Mouse (Mus musculus) embryonic facial prominence, embryonic 13.5 days (tissue): Measurements from ENCODE around the gene Cntn2. TPM values are rescaled to one million over a fixed set of nuclear protein-coding genes. Genes with fewer than 3 reads are reported as not detected.
A peak's percentile ranks its signal among the peaks of the same experiment; 100 is the strongest.

ENCODE experiments used
- ATAC-seq: fragments of 200-750 bp; cut with Nextera tagmentation; 2 replicates; pipeline ENCODE4 v1.8.0; 2017; ENCODE audit warnings: low read depth; ENCODE audit not compliant: insufficient number of reproducible peaks, insufficient read depth, low FRiP score, low TSS enrichment
- H3K27ac ChIP-seq: fragments of 300-500 bp; sonication (generic); 2 replicates; pipeline ENCODE4 v1.5.1; 2015; ENCODE audit warnings: moderate library complexity, mild to moderate bottlenecking, inconsistent platforms
- H3K27me3 ChIP-seq: fragments of 300-500 bp; sonication (generic); 2 replicates; pipeline ENCODE4 v1.6.1; 2015; ENCODE audit warnings: mild to moderate bottlenecking, inconsistent platforms
- H3K36me3 ChIP-seq: fragments of 300-500 bp; sonication (generic); 2 replicates; pipeline ENCODE4 v1.6.1; 2015; ENCODE audit warnings: mild to moderate bottlenecking, inconsistent platforms
- H3K4me1 ChIP-seq: fragments of 300-500 bp; sonication (generic); 2 replicates; pipeline ENCODE4 v1.6.1; 2015; ENCODE audit warnings: inconsistent platforms
- H3K4me2 ChIP-seq: fragments of 300-500 bp; sonication (generic); 2 replicates; pipeline ENCODE4 v1.6.1; 2015; ENCODE audit warnings: moderate library complexity, mild to moderate bottlenecking, inconsistent platforms
- H3K4me3 ChIP-seq: fragments of 300-500 bp; sonication (generic); 2 replicates; pipeline ENCODE4 v1.5.1; 2015; ENCODE audit warnings: mild to moderate bottlenecking, inconsistent platforms
- H3K9ac ChIP-seq: fragments of 300-500 bp; sonication (generic); 2 replicates; pipeline ENCODE4 v1.6.1; 2015; ENCODE audit warnings: mild to moderate bottlenecking, inconsistent platforms
- H3K9me3 ChIP-seq: fragments of 300-500 bp; sonication (generic); 2 replicates; pipeline ENCODE4 v1.6.1; 2016; ENCODE audit warnings: inconsistent platforms
- WGBS: fragments of 180-500 bp; shearing (Covaris S2); methylation state at CpG from one replicate; pipeline ENCODE4 v1.1.7; 2015; ENCODE audit warnings: mixed read lengths; 5-methylcytosine and 5-hydroxymethylcytosine counted together
- polyA plus RNA-seq: library from polyadenylated mRNA; unstranded; fragments of >200 nt; fragmentation: Nextera tagmentation; extraction: Ambion mirVana; gene quantifications from 2 replicates; pipeline ENCODE4 v1.2.1, GENCODE M21; 2015

Gene Cntn2
- 2.9 and 4.4 TPM in 2 replicates for polyA plus RNA-seq

DNA sequence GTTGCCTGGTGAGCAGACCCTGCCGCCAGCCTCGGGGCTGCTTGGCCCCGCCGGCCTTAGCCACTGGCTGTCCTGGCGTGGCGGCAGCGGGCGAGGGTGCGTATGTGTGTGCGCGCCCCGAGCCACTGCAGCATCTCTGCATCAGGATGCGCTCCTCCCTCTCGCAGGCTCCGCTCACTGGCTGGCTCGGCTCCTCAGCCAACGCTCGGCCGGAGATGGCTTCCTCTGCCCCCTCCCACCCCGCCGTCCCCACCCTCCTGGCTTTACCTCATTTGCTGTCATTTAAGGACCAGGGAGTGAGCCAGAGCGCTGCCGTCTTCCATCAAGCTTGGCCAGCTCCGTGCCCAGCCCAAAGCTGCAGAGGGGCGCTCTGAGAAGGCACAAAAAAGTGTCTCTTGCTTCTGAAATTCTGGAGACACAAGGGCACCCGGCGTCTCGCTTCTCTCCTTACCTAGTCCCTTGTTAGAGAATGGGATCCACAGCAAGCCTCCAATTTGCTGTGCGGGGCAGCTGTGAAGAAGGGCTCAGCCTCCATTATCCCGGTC lies at the start of gene Cntn2:
TSS of gene Cntn2 (minus strand) at position 495 of the 545 bp plus-strand sequence.
- Histone ChIP-seq H3K36me3 (no peaks in the 10 kb centered on the region), H3K4me3 (peak within 1 kb of the TSS; percentile 34), H3K4me1 (peaks cover 22% of the 10 kb centered on the region), H3K9me3 (no peaks in the 10 kb centered on the region), H3K9ac (peak within 1 kb of the TSS; percentile 40; the same call in 1 of the 2 replicates), H3K4me2 (peak within 1 kb of the TSS; percentile 65), H3K27me3 (peaks cover 77% of the 10 kb centered on the region), H3K27ac (no peak within 1 kb of the TSS)
- under 1% methylated on average over 30 of the region's 30 CpGs for WGBS
- no peak for ATAC-seq

DNA sequence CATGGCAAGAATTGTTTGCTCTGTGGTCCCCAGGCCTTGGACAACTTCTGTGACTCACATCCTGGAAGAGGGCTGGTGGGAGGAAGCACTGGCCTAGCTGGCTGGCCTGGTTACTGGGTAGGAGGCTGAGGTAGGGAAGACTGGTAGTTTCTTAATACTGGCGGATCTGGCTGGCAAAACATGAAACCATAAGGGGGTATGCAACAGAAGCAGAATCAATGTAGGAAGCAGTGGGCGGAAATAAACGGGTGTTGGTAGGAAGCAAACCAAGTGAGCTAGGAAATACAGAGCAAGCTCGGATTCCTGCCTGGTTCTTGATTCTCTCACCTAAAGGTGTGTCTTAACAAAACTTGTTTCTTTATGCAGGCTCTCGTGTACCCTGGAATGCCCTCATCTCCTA lies 49.1 kb upstream of the Cntn2 start:
- no peak overlapping the region for H3K9ac ChIP-seq
- no peaks in the 10 kb centered on the region for H3K9me3 ChIP-seq
- no peak overlapping the region for H3K4me3 ChIP-seq
- H3K27ac ChIP-seq: no peak overlapping the region
- WGBS: 81% methylated on average over 5 of the region's 5 CpGs
- H3K4me2 ChIP-seq: no peak overlapping the region
- ATAC-seq: no peak
- no peaks in the 10 kb centered on the region for H3K36me3 ChIP-seq
- H3K27me3 ChIP-seq: peaks cover 12% of the 10 kb centered on the region; the same call in 1 of the 2 replicates
- H3K4me1 ChIP-seq: no peaks in the 10 kb centered on the region

DNA sequence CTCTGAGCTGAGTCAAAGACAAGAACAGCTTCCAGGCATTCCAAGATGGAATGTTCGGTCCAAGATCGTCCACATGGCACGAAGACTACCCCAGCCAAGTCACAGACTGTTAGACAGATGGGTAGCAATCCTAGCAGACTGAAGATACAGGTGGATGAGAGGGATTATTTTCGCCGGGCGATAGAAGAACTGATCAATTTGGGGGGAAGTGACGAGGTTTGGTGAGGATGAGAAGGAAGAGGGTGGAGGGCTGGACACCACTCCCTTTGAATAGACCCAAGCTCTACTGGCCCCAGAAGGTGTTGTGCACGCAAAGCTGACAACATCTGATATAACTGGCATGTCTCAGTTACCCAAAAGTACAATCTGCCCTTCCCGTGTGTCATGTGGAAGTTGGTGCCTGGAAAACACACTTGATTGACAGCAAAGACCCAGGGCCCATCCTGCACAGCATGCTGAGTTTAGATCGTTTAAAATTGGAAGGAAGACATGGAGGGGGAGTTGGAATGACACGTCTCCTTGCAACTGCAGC lies 48.4 kb upstream of the Cntn2 start:
- 78% methylated on average over 11 of the region's 11 CpGs for WGBS
- no peak overlapping the region for H3K4me3 ChIP-seq
- ATAC-seq: no peak
- no peaks in the 10 kb centered on the region for H3K4me1 ChIP-seq
- no peak overlapping the region for H3K9ac ChIP-seq
- no peak overlapping the region for H3K4me2 ChIP-seq
- no peaks in the 10 kb centered on the region for H3K36me3 ChIP-seq
- no peak overlapping the region for H3K27ac ChIP-seq
- H3K27me3 ChIP-seq: peaks cover 6% of the 10 kb centered on the region; the same call in 1 of the 2 replicates
- no peaks in the 10 kb centered on the region for H3K9me3 ChIP-seq

DNA sequence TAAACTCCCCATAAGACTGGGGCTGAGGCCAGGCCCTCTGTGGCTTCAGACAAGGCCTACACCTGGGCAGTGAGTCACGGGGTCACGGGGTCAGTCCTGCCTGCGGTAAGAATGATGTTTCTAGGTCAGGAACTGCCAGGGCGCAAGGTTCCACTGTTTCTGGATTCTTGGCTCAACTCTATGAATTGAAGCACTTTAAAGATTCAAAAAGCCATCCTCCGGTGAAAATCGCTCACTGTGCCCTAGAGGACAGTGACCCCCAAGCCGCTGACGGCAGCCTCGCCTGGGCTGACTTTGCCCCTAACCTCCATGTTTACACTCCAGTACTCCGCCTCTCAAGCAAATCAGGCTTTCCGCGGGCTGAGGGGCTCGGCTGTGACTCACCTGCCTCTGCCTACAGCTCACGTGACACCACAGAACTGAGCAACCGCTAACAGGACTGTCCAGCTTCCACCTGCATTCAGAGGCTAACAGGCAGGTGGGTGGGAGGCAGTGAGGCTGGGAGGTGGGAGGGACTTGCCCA lies 43.7 kb upstream of the Cntn2 start:
- Histone ChIP-seq H3K27ac (no peak overlapping the region), H3K9me3 (no peaks in the 10 kb centered on the region), H3K4me1 (peaks cover 20% of the 10 kb centered on the region), H3K4me2 (no peak overlapping the region), H3K36me3 (no peaks in the 10 kb centered on the region), H3K27me3 (no peaks in the 10 kb centered on the region), H3K9ac (no peak overlapping the region), H3K4me3 (no peak overlapping the region)
- ATAC-seq: no peak
- WGBS: 41% methylated on average over 15 of the region's 15 CpGs

DNA sequence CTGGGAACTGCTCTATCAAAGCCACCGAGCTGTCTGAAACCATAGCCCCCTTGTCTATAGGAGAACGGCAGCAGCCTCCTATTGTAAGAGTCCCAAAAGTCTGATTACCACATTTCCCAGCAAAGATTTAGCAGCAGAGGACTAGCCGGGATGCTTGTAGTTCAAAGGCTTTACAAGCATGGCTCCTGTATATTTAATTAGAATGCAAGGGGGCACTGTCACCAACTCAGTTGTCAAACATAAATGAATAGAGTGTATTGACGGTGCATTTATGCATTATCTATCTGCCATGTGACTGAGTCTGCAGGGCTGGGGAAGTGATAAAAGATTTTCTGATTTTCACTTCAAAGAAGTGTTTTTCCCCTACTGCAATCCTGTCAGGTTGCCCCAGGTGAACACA lies 42.3 kb upstream of the Cntn2 start:
- 56% methylated on average over 4 of the region's 4 CpGs for WGBS
- Histone ChIP-seq H3K4me3 (no peak overlapping the region), H3K4me2 (no peak overlapping the region), H3K36me3 (no peaks in the 10 kb centered on the region), H3K9me3 (no peaks in the 10 kb centered on the region), H3K4me1 (peaks cover 26% of the 10 kb centered on the region), H3K9ac (no peak overlapping the region), H3K27ac (no peak overlapping the region), H3K27me3 (no peaks in the 10 kb centered on the region)
- no peak for ATAC-seq

DNA sequence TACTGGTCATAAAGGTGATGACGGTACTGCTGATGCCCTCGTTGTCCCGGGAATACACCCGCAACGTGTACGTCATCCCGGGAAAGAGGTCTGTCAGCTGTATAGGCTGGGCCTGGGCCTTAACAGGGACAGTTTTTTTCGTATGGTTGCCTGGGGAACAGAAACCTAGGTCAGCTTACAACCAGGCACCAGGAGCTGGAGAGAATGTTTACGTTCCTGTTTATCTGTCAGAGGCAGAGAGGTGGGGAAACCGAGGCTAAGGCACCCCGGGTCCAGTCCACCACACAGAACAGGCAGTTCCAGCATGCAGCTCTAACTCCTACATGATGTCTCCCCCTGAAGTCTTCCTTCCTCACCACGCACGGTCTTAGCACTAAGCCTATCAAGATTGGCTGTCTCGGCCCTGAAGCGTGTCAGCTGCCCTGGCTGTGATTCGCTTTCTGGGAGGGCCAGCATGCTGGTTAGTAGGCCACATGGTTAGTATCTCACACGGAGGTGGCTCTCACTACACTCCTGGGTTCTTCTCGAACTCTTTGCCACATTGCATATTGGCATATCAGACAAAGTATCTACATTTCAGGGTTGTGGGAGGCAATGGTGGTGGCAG lies 40.0 kb upstream of the Cntn2 start:
- Histone ChIP-seq H3K9me3 (no peaks in the 10 kb centered on the region), H3K4me3 (no peak overlapping the region), H3K4me1 (peaks cover 27% of the 10 kb centered on the region), H3K9ac (no peak overlapping the region), H3K27ac (peak overlapping the region; percentile 65), H3K27me3 (no peaks in the 10 kb centered on the region), H3K36me3 (no peaks in the 10 kb centered on the region), H3K4me2 (no peak overlapping the region)
- WGBS: 84% methylated on average over 18 of the region's 18 CpGs
- no peak for ATAC-seq

DNA sequence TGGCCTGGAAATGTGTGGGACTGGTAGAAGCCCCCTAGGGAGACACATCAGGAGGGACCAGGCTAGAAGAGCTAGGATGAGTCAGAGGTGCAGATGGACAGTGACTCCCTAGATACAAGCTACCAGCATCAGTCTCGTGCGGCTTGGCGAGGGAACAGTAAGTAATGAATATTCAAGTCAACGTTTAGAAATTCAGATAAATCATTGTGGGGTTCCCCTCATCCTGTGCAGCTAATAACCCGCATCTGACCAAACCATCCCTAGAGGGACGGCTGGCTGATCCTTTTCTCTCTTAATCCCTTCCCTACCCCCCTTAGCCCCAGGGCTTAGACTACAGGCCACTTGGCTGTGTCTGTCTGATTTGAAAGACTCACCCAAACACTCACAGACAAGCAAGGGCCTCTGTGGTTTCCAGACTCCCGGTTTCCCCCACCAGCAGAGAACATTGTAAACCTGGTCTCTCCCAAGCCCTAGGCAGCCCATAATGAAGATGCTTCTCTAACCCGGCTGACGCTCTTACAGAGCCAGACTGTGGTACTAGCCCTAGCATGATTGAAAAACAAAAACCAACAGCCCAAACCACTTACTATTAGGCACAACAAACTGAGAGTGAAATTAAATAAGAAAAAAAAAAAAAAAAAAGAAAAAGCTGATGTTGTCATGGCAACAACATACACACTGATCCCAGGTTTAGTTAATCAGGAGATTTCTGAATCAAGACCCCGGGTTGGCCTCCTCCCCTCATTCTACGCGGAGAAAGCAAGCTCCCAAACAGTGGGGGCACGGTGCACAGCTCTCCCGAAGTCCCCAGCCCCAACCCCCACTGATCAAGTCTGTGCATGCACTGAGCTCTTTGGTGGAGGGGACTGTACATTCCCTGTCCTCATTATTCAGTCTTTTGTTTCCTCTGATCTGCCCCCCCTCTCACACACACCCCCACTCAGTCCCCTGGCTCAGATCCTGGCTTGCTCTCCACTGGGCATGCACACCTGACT lies 39.1 kb upstream of the Cntn2 start:
- Histone ChIP-seq H3K4me3 (no peak overlapping the region), H3K27me3 (no peaks in the 10 kb centered on the region), H3K36me3 (no peaks in the 10 kb centered on the region), H3K9ac (peak overlapping the region; percentile 32; the same call in 1 of the 2 replicates), H3K4me1 (peaks cover 27% of the 10 kb centered on the region), H3K4me2 (0 out of 2 replicates have a peak overlapping the region, but pooled peaks have one; percentile 3), H3K9me3 (no peaks in the 10 kb centered on the region), H3K27ac (peak overlapping the region; percentile 65)
- ATAC-seq: 0 out of 2 replicates have a peak, but pooled peaks have one; percentile 38
- 28% methylated on average over 14 of the region's 14 CpGs for WGBS

DNA sequence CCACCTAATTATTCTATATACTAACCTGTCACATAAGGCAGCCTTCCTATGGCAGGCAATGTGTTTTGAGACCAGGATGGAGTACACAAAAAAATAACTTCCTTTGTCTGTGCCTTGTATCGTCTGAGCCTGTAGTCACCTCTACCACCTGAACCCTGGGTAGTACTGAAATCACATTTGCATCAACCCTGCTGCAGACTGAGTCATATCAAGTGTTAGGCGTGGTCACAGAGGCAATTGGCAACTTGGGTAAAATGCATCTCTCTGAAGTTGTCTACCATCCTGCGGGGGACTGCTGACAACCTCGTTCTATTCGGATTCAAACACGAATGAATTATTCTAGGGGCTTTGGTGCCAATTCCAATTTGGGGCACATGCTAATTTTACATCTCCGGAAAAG lies 37.0 kb upstream of the Cntn2 start:
- no peaks in the 10 kb centered on the region for H3K36me3 ChIP-seq
- H3K9me3 ChIP-seq: no peaks in the 10 kb centered on the region
- H3K27me3 ChIP-seq: no peaks in the 10 kb centered on the region
- H3K4me3 ChIP-seq: no peak overlapping the region
- H3K27ac ChIP-seq: no peak overlapping the region
- H3K9ac ChIP-seq: no peak overlapping the region
- no peak for ATAC-seq
- no peak overlapping the region for H3K4me2 ChIP-seq
- peaks cover 27% of the 10 kb centered on the region for H3K4me1 ChIP-seq
- WGBS: 90% methylated on average over 7 of the region's 7 CpGs

DNA sequence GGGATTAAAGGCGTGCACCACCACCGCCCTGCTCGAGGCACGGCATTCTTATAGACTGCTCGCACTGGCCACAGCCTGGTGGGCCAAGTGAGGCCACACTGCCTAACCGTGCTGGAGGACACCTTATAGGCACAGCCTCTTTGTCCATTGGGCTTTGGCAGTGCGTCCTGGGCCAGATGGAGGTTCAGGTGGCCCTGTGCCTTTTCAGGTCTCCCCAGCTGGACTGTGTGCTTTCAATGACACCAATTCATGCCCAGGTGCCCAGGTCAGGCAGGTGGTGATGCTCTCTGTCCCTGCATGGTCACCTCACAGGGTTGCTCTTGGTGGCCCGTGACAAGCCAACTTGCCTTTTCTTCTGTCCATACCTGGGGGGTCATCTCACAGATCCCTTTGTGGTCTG lies 33.8 kb upstream of the Cntn2 start:
- Histone ChIP-seq H3K4me1 (peaks cover 9% of the 10 kb centered on the region), H3K4me2 (no peak overlapping the region)
- WGBS: 94% methylated on average over 8 of the region's 8 CpGs

DNA sequence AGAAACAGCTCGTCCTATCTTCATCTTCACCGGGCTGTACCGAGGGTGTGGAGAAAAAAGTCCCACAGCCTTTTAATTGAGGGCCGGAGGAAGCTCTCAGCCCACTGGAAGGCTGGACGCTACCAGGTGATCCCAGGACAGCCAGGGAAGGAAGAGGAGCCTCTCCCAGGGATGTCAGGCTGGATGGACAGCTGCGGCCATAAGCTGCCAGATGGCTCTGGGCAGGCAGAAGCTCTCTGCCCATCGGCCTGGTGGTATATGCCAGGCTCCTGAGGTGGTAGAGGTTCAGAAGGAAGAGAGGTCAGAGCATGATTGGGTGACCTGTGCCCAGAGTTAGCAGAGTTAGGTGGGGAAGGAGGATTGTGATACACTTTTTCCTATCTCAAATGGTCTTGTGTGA lies 29.8 kb upstream of the Cntn2 start:
- 93% methylated on average over 7 of the region's 7 CpGs for WGBS

More for the DNA sequence above, 33.8 kb upstream of the Cntn2 start:
- ATAC-seq: no peak
- no peak overlapping the region for H3K9ac ChIP-seq
- H3K27ac ChIP-seq: no peak overlapping the region
- no peaks in the 10 kb centered on the region for H3K9me3 ChIP-seq
- no peak overlapping the region for H3K4me3 ChIP-seq
- no peaks in the 10 kb centered on the region for H3K27me3 ChIP-seq
- no peaks in the 10 kb centered on the region for H3K36me3 ChIP-seq

DNA sequence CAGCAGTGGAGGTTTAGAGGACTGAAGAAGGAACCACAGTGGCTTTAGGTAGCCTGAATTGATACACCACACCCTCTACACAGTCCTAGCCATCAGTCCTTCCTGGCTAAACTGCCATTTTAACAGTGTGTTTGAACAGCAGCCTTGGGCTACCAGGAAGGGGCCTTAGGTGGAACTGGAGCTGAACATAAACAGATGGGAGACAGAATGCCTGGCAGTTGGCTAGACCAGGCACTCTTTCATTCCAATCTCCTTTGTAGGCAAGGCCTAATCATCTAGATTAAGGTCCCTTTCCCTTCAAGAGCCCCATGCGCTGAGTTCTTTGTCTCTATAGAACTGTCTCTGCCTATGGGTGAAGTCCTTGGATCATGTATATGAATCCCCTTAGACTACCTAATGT lies 28.6 kb upstream of the Cntn2 start:
- H3K9me3 ChIP-seq: no peaks in the 10 kb centered on the region
- no peak overlapping the region for H3K4me2 ChIP-seq
- no peak overlapping the region for H3K4me3 ChIP-seq
- H3K36me3 ChIP-seq: no peaks in the 10 kb centered on the region
- WGBS: 89% methylated on average over 1 of the region's 1 CpGs
- H3K27ac ChIP-seq: no peak overlapping the region
- ATAC-seq: no peak
- no peak overlapping the region for H3K9ac ChIP-seq
- no peaks in the 10 kb centered on the region for H3K4me1 ChIP-seq
- H3K27me3 ChIP-seq: no peaks in the 10 kb centered on the region

More for the DNA sequence above, 29.8 kb upstream of the Cntn2 start:
- no peaks in the 10 kb centered on the region for H3K36me3 ChIP-seq
- H3K27me3 ChIP-seq: no peaks in the 10 kb centered on the region
- H3K27ac ChIP-seq: no peak overlapping the region
- no peak overlapping the region for H3K4me2 ChIP-seq
- no peak overlapping the region for H3K9ac ChIP-seq
- no peak overlapping the region for H3K4me3 ChIP-seq
- H3K9me3 ChIP-seq: no peaks in the 10 kb centered on the region
- no peak for ATAC-seq
- H3K4me1 ChIP-seq: no peaks in the 10 kb centered on the region
